Mouse (Mus musculus) neural tube, embryonic 14.5 days (tissue): ENCODE measurements around the gene Scgb1a1. TPM values are rescaled to one million over a fixed set of nuclear protein-coding genes. Genes with fewer than 3 reads are reported as not detected.

ENCODE experiments used
- ATAC-seq: fragments of 200-750 bp; cut with Nextera tagmentation; 2 replicates; pipeline ENCODE4 v1.8.0; 2017; ENCODE audit warnings: low read depth, mild to moderate bottlenecking, moderate TSS enrichment, moderate library complexity
- H3K27ac ChIP-seq: fragments of 300-500 bp; sonication (generic); 2 replicates; pipeline ENCODE4 v1.5.1; 2014; ENCODE audit warnings: low read depth, mild to moderate bottlenecking, control low read depth, low read length, moderate library complexity, mixed read lengths
- H3K27me3 ChIP-seq: fragments of 300-500 bp; sonication (generic); 2 replicates; pipeline ENCODE4 v1.6.1; 2014; ENCODE audit warnings: low read length; ENCODE audit not compliant: control insufficient read depth, insufficient read depth
- H3K36me3 ChIP-seq: fragments of 300-500 bp; sonication (generic); 2 replicates; pipeline ENCODE4 v1.6.1; 2014; ENCODE audit warnings: low read length, mixed read lengths; ENCODE audit not compliant: control insufficient read depth, insufficient read depth
- H3K4me1 ChIP-seq: fragments of 300-500 bp; sonication (generic); 2 replicates; pipeline ENCODE4 v1.6.1; 2014; ENCODE audit warnings: low read length; ENCODE audit not compliant: control insufficient read depth, insufficient read depth
- H3K4me2 ChIP-seq: fragments of 300-500 bp; sonication (generic); 2 replicates; pipeline ENCODE4 v1.6.1; 2014; ENCODE audit warnings: mild to moderate bottlenecking, low read depth, low read length, control low read depth
- H3K4me3 ChIP-seq: fragments of 300-500 bp; sonication (generic); 2 replicates; pipeline ENCODE4 v1.5.1; 2014; ENCODE audit warnings: low read depth, low read length, control low read depth, mixed read lengths
- H3K9ac ChIP-seq: fragments of 300-500 bp; sonication (generic); replicated peaks from 2 replicates; pipeline ENCODE4 v1.6.1; 2014; ENCODE audit warnings: low read depth, mild to moderate bottlenecking, control low read depth, low read length, mixed read lengths
- H3K9me3 ChIP-seq: fragments of 300-500 bp; sonication (generic); 2 replicates; pipeline ENCODE4 v1.6.1; 2016; ENCODE audit warnings: low read length; ENCODE audit not compliant: control insufficient read depth
- WGBS: fragments of 180-500 bp; shearing (Covaris S2); extraction: QIAGEN DNeasy Blood & Tissue Kit; methylation state at CpG from one replicate; pipeline ENCODE4 v1.1.7; 2014; 5-methylcytosine and 5-hydroxymethylcytosine counted together
- polyA plus RNA-seq: library from polyadenylated mRNA; unstranded; fragments of >200 nt; fragmentation: Nextera tagmentation; extraction: Ambion mirVana; gene quantifications from 2 replicates; pipeline ENCODE4 v1.2.1, GENCODE M21; 2014

The Scgb1a1 gene
- polyA plus RNA-seq, 1 experiment from 2014 or later, result not detected

DNA sequence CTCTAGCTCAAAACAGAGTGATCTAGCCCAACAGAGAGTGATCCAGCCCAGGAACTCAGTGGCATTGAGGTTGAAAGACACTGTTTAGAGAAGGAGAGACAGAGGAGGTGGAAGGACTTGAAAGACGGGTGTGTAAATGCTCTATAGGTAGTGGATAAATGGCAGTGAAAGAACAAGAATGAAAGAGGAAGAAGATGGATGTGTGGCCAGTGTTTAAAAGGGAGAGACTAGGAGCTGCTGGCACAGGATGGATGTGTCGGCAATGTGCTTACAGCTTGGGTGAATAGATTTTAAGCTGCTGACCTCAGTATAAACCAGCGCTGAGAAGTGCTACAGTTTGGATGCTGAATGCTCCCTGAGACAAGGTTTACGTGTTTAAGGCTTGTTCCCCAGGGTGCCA is 13.3 kb downstream of the Scgb1a1 start:
- Histone ChIP-seq H3K27ac (no peak overlapping the region), H3K4me1 (0 out of 2 replicates have a peak, but pooled peaks cover 3% of the 10 kb centered on the region), H3K9me3 (no peaks in the 10 kb centered on the region), H3K4me3 (no peak overlapping the region), H3K9ac (no peak overlapping the region), H3K36me3 (no peaks in the 10 kb centered on the region), H3K4me2 (no peak overlapping the region), H3K27me3 (no peaks in the 10 kb centered on the region)
- 52% methylated on average over 4 of the region's 4 CpGs for whole genome bisulfite sequencing
- ATAC-seq, result no peak

DNA sequence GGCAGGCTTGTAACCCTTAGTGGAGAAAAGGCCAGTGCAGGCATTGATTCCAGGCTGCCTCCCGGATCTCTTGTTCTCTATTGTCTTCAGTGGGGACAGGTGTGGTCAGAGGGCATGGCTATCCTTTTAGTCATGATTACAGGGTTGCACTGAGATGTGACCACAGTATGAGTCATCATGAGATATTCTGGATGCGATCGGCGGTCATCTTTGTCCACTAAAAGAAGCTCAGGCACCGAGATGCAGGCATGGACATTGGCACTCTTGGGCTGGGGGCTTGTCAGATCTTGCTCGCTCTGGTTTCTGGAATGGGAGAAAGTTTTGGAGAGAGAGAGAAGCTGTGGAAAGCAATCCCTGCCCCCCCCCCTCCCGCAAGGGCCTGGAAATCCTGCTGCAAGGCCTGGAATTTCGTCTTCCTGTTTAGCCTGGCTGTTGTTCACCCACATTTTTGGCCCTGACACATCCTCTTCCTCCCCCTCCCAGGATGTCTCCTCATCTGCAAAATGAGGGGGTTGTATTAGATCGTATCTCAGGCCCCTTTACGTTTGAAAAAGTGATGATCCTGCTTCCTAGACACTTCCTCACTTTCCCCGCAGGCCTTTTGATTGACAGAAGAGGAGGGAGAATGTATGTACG is 13.9 kb downstream of the Scgb1a1 start:
- no peak overlapping the region for H3K4me2 ChIP-seq
- no peak for ATAC-seq

DNA sequence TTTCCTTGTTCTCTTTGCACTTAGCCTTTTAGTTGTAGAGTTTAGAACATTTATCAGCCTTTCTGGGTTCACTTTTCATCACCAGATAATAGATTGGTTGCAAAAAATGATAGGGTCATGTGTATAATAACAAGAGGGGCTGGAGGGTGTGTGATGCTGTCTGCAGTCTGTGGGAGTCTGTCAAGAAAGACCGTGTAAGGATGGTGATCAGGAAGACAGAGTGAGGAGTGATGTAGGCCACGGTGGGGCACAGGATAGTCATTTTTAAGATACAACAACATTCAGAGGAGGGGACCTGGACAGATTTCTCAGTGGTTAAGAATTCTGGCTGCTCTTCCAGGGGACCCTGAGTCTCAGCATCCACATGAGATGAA is 15.6 kb downstream of the Scgb1a1 start:
- 80% methylated on average over 2 of the region's 2 CpGs for WGBS
- Histone ChIP-seq H3K4me2 (no peak overlapping the region), H3K9ac (no peak overlapping the region), H3K36me3 (no peaks in the 10 kb centered on the region), H3K27me3 (no peaks in the 10 kb centered on the region), H3K9me3 (no peaks in the 10 kb centered on the region), H3K27ac (no peak overlapping the region), H3K4me1 (0 out of 2 replicates have a peak, but pooled peaks cover 3% of the 10 kb centered on the region), H3K4me3 (no peak overlapping the region)
- no peak for ATAC-seq

More for the DNA sequence above, 13.9 kb downstream of the Scgb1a1 start:
- Histone ChIP-seq H3K9ac (no peak overlapping the region), H3K36me3 (no peaks in the 10 kb centered on the region), H3K27me3 (no peaks in the 10 kb centered on the region), H3K4me1 (0 out of 2 replicates have a peak, but pooled peaks cover 3% of the 10 kb centered on the region), H3K27ac (no peak overlapping the region), H3K4me3 (no peak overlapping the region), H3K9me3 (no peaks in the 10 kb centered on the region)
- WGBS, result 79% methylated on average over 12 of the region's 12 CpGs

DNA sequence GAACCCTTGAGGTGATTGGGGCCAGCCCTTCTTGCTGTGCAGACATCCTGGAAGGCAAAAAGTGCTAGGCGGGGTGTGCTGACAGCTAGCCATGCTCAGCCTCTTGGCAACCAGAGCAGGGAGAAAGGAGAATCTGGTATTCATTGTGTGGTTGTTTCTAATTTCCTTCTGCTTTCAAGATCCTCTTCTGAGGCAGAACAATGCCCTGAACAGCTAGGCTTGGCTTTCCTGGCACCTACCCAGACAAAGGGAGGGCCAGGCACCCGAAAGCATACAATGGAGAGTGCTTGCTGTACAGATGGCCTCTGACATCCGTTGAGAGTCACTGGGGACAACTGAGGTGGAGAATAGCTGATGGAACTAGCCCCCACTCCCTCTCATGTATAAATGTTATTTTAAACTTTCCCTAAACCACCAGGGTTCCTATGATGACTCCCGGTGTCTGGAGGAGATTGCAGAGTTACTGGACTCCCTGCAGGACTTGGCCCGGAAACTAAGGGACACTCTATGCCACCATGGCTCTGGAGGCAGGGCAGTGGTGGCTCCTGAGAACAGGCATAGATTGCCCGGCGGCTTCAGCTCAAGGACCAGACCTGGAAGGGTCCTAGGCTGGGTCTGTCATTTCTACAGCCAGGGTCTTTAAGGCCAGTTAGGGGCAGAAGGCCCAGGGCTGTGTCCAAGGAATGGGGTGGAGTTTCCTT is 16.2 kb downstream of the Scgb1a1 start:
- no peaks in the 10 kb centered on the region for H3K27me3 ChIP-seq
- H3K9ac ChIP-seq, result no peak overlapping the region
- H3K27ac ChIP-seq, result peak overlapping the region; percentile 55; the same call in 1 of the 2 replicates
- 48% methylated on average over 7 of the region's 7 CpGs for WGBS
- H3K4me1 ChIP-seq, result 0 out of 2 replicates have a peak, but pooled peaks cover 3% of the 10 kb centered on the region
- peak; percentile 74; the same call in 1 of the 2 replicates for ATAC-seq
- no peaks in the 10 kb centered on the region for H3K9me3 ChIP-seq
- no peak overlapping the region for H3K4me2 ChIP-seq
- no peak overlapping the region for H3K4me3 ChIP-seq
- H3K36me3 ChIP-seq, result no peaks in the 10 kb centered on the region

DNA sequence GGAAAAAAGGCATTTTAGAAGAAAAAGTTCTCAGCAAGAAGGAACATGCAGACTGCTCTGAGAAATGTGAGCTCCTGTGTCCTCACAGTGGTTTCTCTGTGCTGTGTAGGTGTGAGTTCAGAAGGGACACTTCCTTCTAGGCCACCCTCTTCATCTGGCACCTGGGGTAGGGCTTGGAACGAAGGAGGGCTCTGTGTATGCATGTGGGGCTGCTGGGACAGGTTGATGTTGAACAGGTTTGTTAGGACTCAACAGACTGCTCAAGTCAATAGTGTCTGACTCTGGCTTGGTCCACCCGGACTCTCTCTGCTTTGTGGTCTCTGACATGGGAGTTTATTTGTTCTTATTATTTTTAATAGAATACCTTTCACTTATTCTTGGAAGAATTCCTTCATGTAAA is 17.4 kb downstream of the Scgb1a1 start:
- H3K9ac ChIP-seq, result no peak overlapping the region
- no peaks in the 10 kb centered on the region for H3K36me3 ChIP-seq
- 83% methylated on average over 2 of the region's 2 CpGs for WGBS
- no peak for ATAC-seq
- H3K4me2 ChIP-seq, result no peak overlapping the region
- 0 out of 2 replicates have a peak overlapping the region, but pooled peaks have one; percentile 28 for H3K27ac ChIP-seq
- peaks cover 11% of the 10 kb centered on the region; the same call in 1 of the 2 replicates for H3K4me1 ChIP-seq
- no peaks in the 10 kb centered on the region for H3K9me3 ChIP-seq
- H3K4me3 ChIP-seq, result no peak overlapping the region
- H3K27me3 ChIP-seq, result no peaks in the 10 kb centered on the region

DNA sequence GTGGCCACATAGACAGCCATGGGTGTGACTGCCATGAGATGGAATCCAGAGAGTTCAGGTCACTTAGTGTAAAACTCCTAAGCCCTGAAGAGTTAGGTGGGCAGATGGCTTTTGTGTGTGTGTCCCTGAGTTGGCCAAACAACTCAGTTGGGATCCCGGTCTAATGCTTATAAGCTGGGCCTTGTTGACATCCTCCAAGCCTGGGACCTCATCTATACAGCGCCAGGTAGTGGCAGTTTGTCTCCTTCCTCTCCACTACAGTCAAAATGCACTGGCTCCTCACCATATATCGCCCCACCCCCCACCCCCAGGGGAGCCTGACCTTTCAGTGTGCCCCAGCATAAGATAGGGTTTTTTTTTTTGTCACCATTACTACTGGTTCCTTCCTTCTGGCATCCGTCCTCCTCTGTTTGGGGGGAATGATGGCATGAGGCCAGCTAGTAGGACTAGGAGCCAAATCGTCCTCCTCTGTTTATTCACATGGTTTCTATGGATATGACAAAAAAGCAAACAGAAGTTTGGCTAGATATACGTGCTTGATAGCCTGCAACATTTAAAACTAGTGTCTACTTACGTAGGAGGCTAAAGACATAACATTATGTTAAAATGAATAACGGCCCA is 18.0 kb downstream of the Scgb1a1 start:
- ATAC-seq, result no peak
- Histone ChIP-seq H3K4me1 (peaks cover 11% of the 10 kb centered on the region; the same call in 1 of the 2 replicates), H3K27me3 (no peaks in the 10 kb centered on the region), H3K9ac (no peak overlapping the region), H3K9me3 (no peaks in the 10 kb centered on the region), H3K4me3 (no peak overlapping the region), H3K4me2 (no peak overlapping the region), H3K27ac (0 out of 2 replicates have a peak overlapping the region, but pooled peaks have one; percentile 28), H3K36me3 (no peaks in the 10 kb centered on the region)
- WGBS, result 64% methylated on average over 8 of the region's 8 CpGs

DNA sequence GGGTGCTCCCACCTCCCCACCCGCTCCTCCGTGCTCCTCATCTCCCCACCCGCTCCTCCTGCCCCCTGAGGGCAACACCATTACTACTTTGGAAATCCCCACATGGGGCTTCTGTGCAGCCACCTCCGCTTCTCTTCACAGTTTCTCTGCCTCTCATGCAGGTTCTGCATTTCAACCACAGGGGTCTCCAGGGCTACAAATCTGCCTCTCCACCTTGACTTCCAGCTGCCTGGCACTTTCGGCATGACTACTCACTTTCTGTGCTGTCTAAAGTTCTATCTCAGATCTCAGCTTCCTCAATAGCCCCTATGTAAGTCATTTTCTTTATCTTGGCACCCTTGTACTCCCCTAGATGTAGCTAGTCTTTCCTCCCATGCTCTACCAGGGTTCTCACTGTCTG is 20.5 kb downstream of the Scgb1a1 start:
- no peak overlapping the region for H3K9ac ChIP-seq
- H3K9me3 ChIP-seq, result no peaks in the 10 kb centered on the region
- H3K27ac ChIP-seq, result no peak overlapping the region
- WGBS, result 73% methylated on average over 5 of the region's 5 CpGs
- no peak overlapping the region for H3K4me2 ChIP-seq
- no peaks in the 10 kb centered on the region for H3K27me3 ChIP-seq
- no peak overlapping the region for H3K4me3 ChIP-seq
- no peaks in the 10 kb centered on the region for H3K36me3 ChIP-seq
- H3K4me1 ChIP-seq, result peaks cover 11% of the 10 kb centered on the region; the same call in 1 of the 2 replicates
- no peak for ATAC-seq

DNA sequence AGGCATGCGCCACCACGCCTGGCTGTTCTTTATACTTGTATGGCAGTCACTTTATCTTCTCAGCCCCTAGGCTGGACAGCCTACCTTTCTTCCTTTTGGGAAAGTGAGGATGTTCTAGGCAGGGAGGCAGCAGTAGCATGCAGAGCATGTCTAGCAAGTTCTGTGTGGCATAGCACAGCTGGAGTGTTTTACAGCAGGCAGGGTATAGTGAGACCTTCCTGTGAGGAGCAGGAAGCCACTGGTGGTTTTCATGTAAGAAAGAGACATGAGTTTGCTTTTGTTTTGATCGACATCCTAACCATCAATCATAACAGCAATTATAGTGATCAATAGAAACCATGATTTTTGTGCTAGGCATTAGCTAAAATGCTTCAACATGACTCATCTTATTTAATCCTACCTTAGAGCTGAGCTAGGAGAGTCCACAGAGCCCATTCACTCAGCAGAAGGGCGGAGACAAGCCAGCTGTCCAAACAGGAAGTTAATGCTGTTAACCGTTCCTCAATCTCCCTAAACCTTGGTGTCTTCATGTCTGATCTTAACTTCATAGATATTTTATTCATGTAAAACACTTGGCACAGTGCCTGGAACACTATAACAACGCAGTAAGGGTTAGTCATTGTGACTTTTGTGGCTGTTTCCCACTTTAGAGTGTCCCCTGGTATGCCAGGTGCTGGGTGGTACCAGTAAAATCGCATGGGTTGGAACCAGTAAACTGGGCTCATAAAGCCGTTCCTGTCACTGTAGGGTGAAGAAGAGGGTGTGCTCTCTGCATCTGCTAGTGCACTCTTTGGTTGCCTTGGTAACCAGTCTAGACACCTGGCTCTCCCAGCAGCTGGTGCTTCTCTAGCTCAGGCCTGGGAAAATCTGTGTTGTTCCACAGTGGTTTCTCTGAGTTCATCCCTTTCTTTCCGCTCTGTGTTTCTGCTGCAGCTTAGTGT is 21.9 kb downstream of the Scgb1a1 start:
- no peak overlapping the region for H3K9ac ChIP-seq
- H3K27me3 ChIP-seq, result no peaks in the 10 kb centered on the region
- H3K4me1 ChIP-seq, result peaks cover 11% of the 10 kb centered on the region; the same call in 1 of the 2 replicates
- no peak overlapping the region for H3K4me2 ChIP-seq
- peak; percentile 82; the same call in 1 of the 2 replicates for ATAC-seq
- H3K9me3 ChIP-seq, result no peaks in the 10 kb centered on the region
- no peaks in the 10 kb centered on the region for H3K36me3 ChIP-seq
- H3K27ac ChIP-seq, result peak overlapping the region; percentile 52
- no peak overlapping the region for H3K4me3 ChIP-seq
- 47% methylated on average over 9 of the region's 9 CpGs for WGBS
